Mouse (Mus musculus) adrenal gland, adult 18-20 months (tissue): ENCODE data around the gene Bri3. TPM values are rescaled to one million over a fixed set of nuclear protein-coding genes. Genes with fewer than 3 reads are reported as not detected.

Source experiments
- total RNA-seq, 2 experiments: library from RNA; stranded (reverse); gene quantifications; 1 replicate in 1 of 2; 2 replicates in 1 of 2; pipeline ENCODE4 v1.2.3; 2021

Bri3 gene
- total RNA-seq, 2 experiments from 2014 or later, result 136 to 144 TPM

Other genes starting within 250 kb of the Bri3 start
- gene Ccz1, start 229.6 kb upstream of the Bri3 start, total RNA-seq, result 10 to 100 TPM; 43.1 to 51.8 TPM
- gene Ocm, start 217.8 kb upstream of the Bri3 start, total RNA-seq, result not detected
- gene Lmtk2, start 144.0 kb upstream of the Bri3 start, total RNA-seq, result 10 to 100 TPM; 36.1 to 39.6 TPM
- under 1 TPM; 0.32 to 0.40 TPM for gene Bhlha15, start 54.2 kb upstream of the Bri3 start, total RNA-seq
- 100 to 1,000 TPM; 110 to 112 TPM for gene Tecpr1, start 20.8 kb upstream of the Bri3 start, total RNA-seq
- 10 to 100 TPM in 1 of 2 experiments, 1 to 10 TPM in 1; 8.9 to 20.1 TPM for gene Baiap2l1, start 113.7 kb downstream of the Bri3 start, total RNA-seq